Mouse (Mus musculus) lung, postnatal 0 days (tissue): ENCODE data around the gene Cyp2t4. TPM values are rescaled to one million over a fixed set of nuclear protein-coding genes. Genes with fewer than 3 reads are reported as not detected.

Experiments used
- ATAC-seq: fragments of 200-750 bp; cut with Nextera tagmentation; 2 replicates; pipeline ENCODE4 v1.8.0; 2017; ENCODE audit warnings: moderate library complexity
- DNase-seq: peaks from one replicate; pipeline ENCODE4 v3.0.0-alpha.2; 2016; ENCODE audit warnings: low spot score
- H3K27ac ChIP-seq: fragments of 300-500 bp; sonication (generic); 2 replicates; pipeline ENCODE4 v1.5.1; 2014; ENCODE audit warnings: antibody characterized with exemption, mild to moderate bottlenecking, low read length, mixed read lengths
- H3K27me3 ChIP-seq: fragments of 300-500 bp; sonication (generic); replicated peaks from 2 replicates; pipeline ENCODE4 v1.6.1; 2014; ENCODE audit warnings: low read length, mixed read lengths; ENCODE audit not compliant: insufficient read depth
- H3K36me3 ChIP-seq: fragments of 300-500 bp; sonication (generic); 2 replicates; pipeline ENCODE4 v1.6.1; 2014; ENCODE audit warnings: low read length, mixed read lengths; ENCODE audit not compliant: insufficient read depth
- H3K4me1 ChIP-seq: fragments of 300-500 bp; sonication (generic); 2 replicates; pipeline ENCODE4 v1.6.1; 2014; ENCODE audit warnings: antibody characterized with exemption, low read depth, low read length, mixed read lengths; ENCODE audit not compliant: insufficient read depth
- H3K4me2 ChIP-seq: fragments of 300-500 bp; sonication (generic); replicated peaks from 2 replicates; pipeline ENCODE4 v1.6.1; 2014; ENCODE audit warnings: low read depth, mild to moderate bottlenecking, low read length, moderate library complexity, mixed read lengths
- H3K4me3 ChIP-seq: fragments of 300-500 bp; sonication (generic); 2 replicates; pipeline ENCODE4 v1.5.1; 2014; ENCODE audit warnings: low read depth, low read length
- H3K9ac ChIP-seq: fragments of 300-500 bp; sonication (generic); replicated peaks from 2 replicates; pipeline ENCODE4 v1.6.1; 2014; ENCODE audit warnings: low read depth, mild to moderate bottlenecking
- H3K9me3 ChIP-seq: fragments of 300-500 bp; sonication (generic); 2 replicates; pipeline ENCODE4 v1.6.1; 2016; ENCODE audit warnings: low read length, mixed read lengths
- CTCF ChIP-seq: IDR thresholded peaks from 2 replicates; pipeline ENCODE4 v1.5.1; 2016; ENCODE audit warnings: antibody characterized with exemption, mild to moderate bottlenecking
- EP300 ChIP-seq: IDR thresholded peaks from 2 replicates; pipeline ENCODE4 v1.6.1; 2016; ENCODE audit warnings: antibody characterized with exemption, mild to moderate bottlenecking, control low read depth
- WGBS: fragments of 180-500 bp; shearing (Covaris S2); extraction: QIAGEN DNeasy Blood & Tissue Kit; methylation state at CpG from one replicate; pipeline ENCODE4 v1.1.7; 2014; 5-methylcytosine and 5-hydroxymethylcytosine counted together
- polyA plus RNA-seq: library from polyadenylated mRNA; unstranded; fragments of >200 nt; fragmentation: Nextera tagmentation; extraction: Ambion mirVana; gene quantifications from 2 replicates; pipeline ENCODE4 v1.2.1, GENCODE M21; 2015

Cyp2t4 gene
- polyA plus RNA-seq, 1 experiment from 2014 or later = not detected

GRCm38 (mm10) chr7:27177942-27178323 is 24.4 kb downstream of the Cyp2t4 start:
- WGBS = 8% methylated on average over 4 of the region's 4 CpGs
- Histone ChIP-seq H3K4me2 (peak overlapping the region; percentile 47), H3K4me3 (peak overlapping the region; percentile 75), H3K9ac (peak overlapping the region; percentile 51), H3K27me3 (no peaks in the 10 kb centered on the region), H3K36me3 (peaks cover 11% of the 10 kb centered on the region), H3K4me1 (peaks cover 8% of the 10 kb centered on the region; the same call in 1 of the 2 replicates), H3K27ac (peak overlapping the region; percentile 94), H3K9me3 (no peaks in the 10 kb centered on the region)
- no peak for TF ChIP-seq CTCF
- no peak for TF ChIP-seq EP300
- ATAC-seq (no peak), DNase-seq (no peak)

GRCm38 (mm10) chr7:27178324-27179216 is 25.1 kb downstream of the Cyp2t4 start, which contains the start of gene Rab4b:
Gene Rab4b (minus strand): TSS chr7:27178896.
- Histone ChIP-seq H3K4me3 (peak within 1 kb of the TSS; percentile 75), H3K9me3 (no peaks in the 10 kb centered on the region), H3K27me3 (no peaks in the 10 kb centered on the region), H3K36me3 (peaks cover 5% of the 10 kb centered on the region), H3K27ac (peak within 1 kb of the TSS; percentile 94), H3K4me2 (peak within 1 kb of the TSS; percentile 53), H3K4me1 (peaks cover 8% of the 10 kb centered on the region; the same call in 1 of the 2 replicates), H3K9ac (peak within 1 kb of the TSS; percentile 51)
- ATAC-seq = peak; percentile 98
- WGBS = under 1% methylated on average over 49 of the region's 53 CpGs
- peak; percentile 100 for DNase-seq
- TF ChIP-seq EP300 (no peak), CTCF (peak; percentile 76)

- WGBS = 35% methylated on average over 16 of the region's 16 CpGs
- no peaks in the 10 kb centered on the region for H3K27me3 ChIP-seq
- H3K9me3 ChIP-seq = no peaks in the 10 kb centered on the region
- DNase-seq (no peak), ATAC-seq (no peak)
- peak overlapping the region; percentile 94 for H3K27ac ChIP-seq
- TF ChIP-seq CTCF (no peak), EP300 (no peak; the same call in 1 of the 2 replicates)
- peak overlapping the region; percentile 75 for H3K4me3 ChIP-seq
- no peak overlapping the region for H3K9ac ChIP-seq
- peaks cover 8% of the 10 kb centered on the region; the same call in 1 of the 2 replicates for H3K4me1 ChIP-seq
- 0 out of 2 replicates have a peak, but pooled peaks cover under 1% of the 10 kb centered on the region for H3K36me3 ChIP-seq
- peak overlapping the region; percentile 53 for H3K4me2 ChIP-seq
Measured at GRCm38 (mm10) chr7:27179217-27179918, 25.9 kb downstream of the Cyp2t4 start.

GRCm38 (mm10) chr7:27180036-27180435 is 26.5 kb downstream of the Cyp2t4 start:
- TF ChIP-seq EP300 (no peak), CTCF (no peak)
- H3K4me1 ChIP-seq = peaks cover 8% of the 10 kb centered on the region; the same call in 1 of the 2 replicates
- no peak overlapping the region for H3K4me2 ChIP-seq
- DNase-seq (peak; percentile 62), ATAC-seq (no peak)
- no peaks in the 10 kb centered on the region for H3K36me3 ChIP-seq
- H3K9ac ChIP-seq = no peak overlapping the region
- no peaks in the 10 kb centered on the region for H3K27me3 ChIP-seq
- 28% methylated on average over 5 of the region's 5 CpGs for WGBS
- no peaks in the 10 kb centered on the region for H3K9me3 ChIP-seq
- no peak overlapping the region for H3K4me3 ChIP-seq
- H3K27ac ChIP-seq = peak overlapping the region; percentile 59; the same call in 1 of the 2 replicates

- DNase-seq = peak; percentile 64
- H3K4me1 ChIP-seq = peaks cover 8% of the 10 kb centered on the region; the same call in 1 of the 2 replicates
- TF ChIP-seq CTCF = no peak
- TF ChIP-seq EP300 = no peak
- no peak for ATAC-seq
- peak within 1 kb of the TSS; percentile 59 for H3K27ac ChIP-seq
- 41% methylated on average over 14 of the region's 14 CpGs for WGBS
- 0 out of 2 replicates have a peak, but pooled peaks cover 4% of the 10 kb centered on the region for H3K36me3 ChIP-seq
- no peaks in the 10 kb centered on the region for H3K27me3 ChIP-seq
- H3K9ac ChIP-seq = no peak within 1 kb of the TSS
- no peak within 1 kb of the TSS for H3K4me2 ChIP-seq
- H3K9me3 ChIP-seq = no peaks in the 10 kb centered on the region
- no peak within 1 kb of the TSS for H3K4me3 ChIP-seq
Measured at GRCm38 (mm10) chr7:27180837-27181695, 27.6 kb downstream of the Cyp2t4 start, which contains the start of the genes Gm21983 and Mia. Gene Gm21983 (minus strand): TSS chr7:27181086. Gene Mia (minus strand): TSS chr7:27181157.
